Mouse (Mus musculus): Measurements from ENCODE around the gene Slc24a3.

Gene Slc24a3

GRCm38 (mm10) chr2:145288501-145288900, 120.9 kb downstream of the Slc24a3 start:
- no peak for DNase-seq

GRCm38 (mm10) chr2:145291473-145291872, 123.9 kb downstream of the Slc24a3 start:
- DNase-seq: no peak

GRCm38 (mm10) chr2:145292196-145292595, 124.6 kb downstream of the Slc24a3 start:
- no peak for DNase-seq

GRCm38 (mm10) chr2:145292816-145293215, 125.3 kb downstream of the Slc24a3 start:
- no peak for DNase-seq

GRCm38 (mm10) chr2:145296906-145297305, 129.4 kb downstream of the Slc24a3 start:
- DNase-seq: no peak

- DNase-seq: peak; percentile 22
Observed at GRCm38 (mm10) chr2:145299914-145300699, 132.6 kb downstream of the Slc24a3 start.

- DNase-seq: no peak
Observed at GRCm38 (mm10) chr2:145307231-145307883, 139.8 kb downstream of the Slc24a3 start.

GRCm38 (mm10) chr2:145318916-145319315, 151.4 kb downstream of the Slc24a3 start:
- DNase-seq: no peak

GRCm38 (mm10) chr2:145321287-145321686, 153.7 kb downstream of the Slc24a3 start:
- DNase-seq: no peak

GRCm38 (mm10) chr2:145321755-145322154, 154.2 kb downstream of the Slc24a3 start:
- no peak for DNase-seq

GRCm38 (mm10) chr2:145324477-145324876, 156.9 kb downstream of the Slc24a3 start:
- DNase-seq: no peak

- DNase-seq: peak; percentile 38
Observed at GRCm38 (mm10) chr2:145325852-145326251, 158.3 kb downstream of the Slc24a3 start.

GRCm38 (mm10) chr2:145326544-145326943, 159.0 kb downstream of the Slc24a3 start:
- DNase-seq: no peak

- DNase-seq: no peak
Observed at GRCm38 (mm10) chr2:145329756-145330155, 162.2 kb downstream of the Slc24a3 start.

- DNase-seq: no peak
Observed at GRCm38 (mm10) chr2:145331525-145331924, 164.0 kb downstream of the Slc24a3 start.

- no peak for DNase-seq
Observed at GRCm38 (mm10) chr2:145333466-145333865, 165.9 kb downstream of the Slc24a3 start.

- DNase-seq: peak; percentile 58
Observed at GRCm38 (mm10) chr2:145336406-145336805, 168.9 kb downstream of the Slc24a3 start.

GRCm38 (mm10) chr2:145340816-145341215, 173.3 kb downstream of the Slc24a3 start:
- DNase-seq: peak; percentile 72

- no peak for DNase-seq
Observed at GRCm38 (mm10) chr2:145342956-145343355, 175.4 kb downstream of the Slc24a3 start.

GRCm38 (mm10) chr2:145344521-145344920, 177.0 kb downstream of the Slc24a3 start:
- DNase-seq: no peak

GRCm38 (mm10) chr2:145353801-145354200, 186.2 kb downstream of the Slc24a3 start:
- peak; percentile 38 for DNase-seq

GRCm38 (mm10) chr2:145358236-145358942, 190.8 kb downstream of the Slc24a3 start:
- DNase-seq: peak; percentile 72

- DNase-seq: no peak
Observed at GRCm38 (mm10) chr2:145363604-145364003, 196.1 kb downstream of the Slc24a3 start.

GRCm38 (mm10) chr2:145368701-145369100, 201.1 kb downstream of the Slc24a3 start:
- peak; percentile 77 for DNase-seq
